Mouse (Mus musculus): ENCODE results near the gene Cartpt.

DNA sequence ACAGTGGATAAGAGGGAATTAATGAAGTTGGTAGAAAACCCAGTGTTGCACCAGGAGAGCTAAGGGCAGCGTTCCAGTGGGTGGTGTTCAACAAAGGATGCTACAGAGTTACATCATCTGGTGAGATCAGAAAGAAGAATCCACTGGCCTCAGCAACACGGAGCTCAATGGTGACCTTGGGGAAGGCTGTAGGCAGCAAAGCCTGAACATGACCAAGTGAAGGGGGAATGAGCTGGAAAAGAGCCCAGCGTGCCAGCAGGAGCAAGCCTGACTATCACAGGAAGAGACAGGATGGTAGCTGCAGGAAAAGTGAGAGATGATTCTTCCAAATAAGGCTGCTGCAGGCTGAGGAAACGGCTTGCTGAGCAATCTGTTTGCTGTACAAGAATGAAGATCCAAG is 46.5 kb upstream of the Cartpt start:
- no peak for TF ChIP-seq CTCF (IDR thresholded peaks at IDR 0.05; ENCODE audit: low read depth)
- no peak for TF ChIP-seq EP300 (IDR thresholded peaks at IDR 0.05; ENCODE audit: low read depth)
